Mouse (Mus musculus) MEL-GATA-1-ER (cell line): ENCODE data around the gene Det1.

Experiments
- DNase-seq: peaks from one replicate; pipeline ENCODE4 v3.0.0-alpha.2; 2012; ENCODE audit warnings: low read depth; ENCODE audit errors: extremely low read depth

Gene Det1

GRCm38 (mm10) chr7:78787793-78788380, 59.2 kb downstream of the Det1 start:
- DNase-seq, result no peak

- no peak for DNase-seq
These were observed 61.2 kb downstream of the Det1 start for GRCm38 (mm10) chr7:78785906-78786305.

- peak; percentile 64 for DNase-seq
These were observed 64.2 kb downstream of the Det1 start, which contains the start of the genes Mrps11 and Mrpl46 for GRCm38 (mm10) chr7:78782639-78783581. Gene Mrps11, plus strand, starts transcription at chr7:78783119. Gene Mrpl46, minus strand, starts transcription at chr7:78783531.

- DNase-seq, result no peak
These were observed 68.3 kb downstream of the Det1 start for GRCm38 (mm10) chr7:78778741-78779140.
